ENCODE assay signal across 8 mouse cellular contexts in the genomic region with DNA sequence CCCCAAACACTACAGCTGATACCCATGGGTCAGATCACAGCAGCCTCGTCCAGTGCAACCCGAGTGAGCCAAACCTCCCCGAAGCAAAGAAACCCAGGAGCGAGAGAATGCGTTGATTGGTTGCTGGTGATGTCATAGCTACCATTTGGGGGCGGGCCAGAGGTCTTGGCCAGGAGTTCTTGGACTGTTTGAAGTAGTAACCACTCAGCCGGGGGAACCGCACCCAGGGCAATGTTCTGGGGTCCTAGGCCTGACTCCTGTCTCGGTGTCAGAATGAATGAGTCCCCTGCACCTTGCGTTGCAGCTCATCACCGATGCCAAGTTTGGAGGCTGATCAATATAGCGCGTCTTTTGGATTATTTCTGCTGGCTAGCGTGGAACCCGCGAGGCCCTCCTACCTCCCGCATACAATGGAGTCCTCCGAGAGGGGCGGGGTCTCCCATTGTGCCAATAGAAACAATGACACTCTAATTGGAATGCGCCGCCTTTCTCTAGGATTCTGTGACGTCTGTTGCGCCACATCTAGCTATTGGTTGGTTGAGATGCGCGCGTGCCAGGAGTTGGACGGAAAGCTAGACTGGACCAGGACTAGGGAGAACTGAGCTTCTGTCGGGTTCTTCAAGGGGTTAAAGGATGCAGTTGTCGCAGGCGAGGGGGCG. TPM values are rescaled to one million over a fixed set of nuclear protein-coding genes. Genes with fewer than 3 reads are reported as not detected.
DNase-seq lines count a peak whose midpoint lies in the region; ATAC-seq and TF ChIP-seq lines count a peak whose summit lies in the region.

No protein-coding gene starts in this region.

- H3K4me3 ChIP-seq in kidney, embryonic 15.5 days (replicated peaks) = no peak overlapping the region; the same call in 1 of the 2 replicates
- H3K4me3 ChIP-seq in kidney, embryonic 16.5 days (ENCODE audit: low read length) = no peak overlapping the region
- 0 out of 2 replicates have a peak overlapping the region, but pooled peaks have one; percentile 44 for H3K4me3 ChIP-seq in embryonic facial prominence, embryonic 14.5 days (ENCODE audit: low read depth, low read length)
- H3K4me3 ChIP-seq in midbrain, postnatal 0 days (ENCODE audit: low read depth, low read length) = peak overlapping the region; percentile 78

- 1% methylated on average over 31 of the region's 31 CpGs for WGBS in kidney, embryonic 15.5 days
- WGBS in kidney, embryonic 16.5 days = under 1% methylated on average over 31 of the region's 31 CpGs
- 0% methylated on average over 31 of the region's 31 CpGs for WGBS in embryonic facial prominence, embryonic 14.5 days
- WGBS in midbrain, postnatal 0 days = under 1% methylated on average over 31 of the region's 31 CpGs

- no peak for TF ChIP-seq CTCF in midbrain, postnatal 0 days (IDR thresholded peaks at IDR 0.05)

- peak overlapping the region; percentile 78; the same call in 1 of the 2 replicates for H3K4me2 ChIP-seq in kidney, embryonic 15.5 days
- H3K4me2 ChIP-seq in kidney, embryonic 16.5 days (replicated peaks; ENCODE audit: low read depth, low read length) = no peak overlapping the region
- H3K4me2 ChIP-seq in embryonic facial prominence, embryonic 14.5 days (ENCODE audit: low read depth, low read length) = no peak overlapping the region
- peak overlapping the region; percentile 83 for H3K4me2 ChIP-seq in midbrain, postnatal 0 days (ENCODE audit: low read depth, low read length, poor library complexity, severe bottlenecking)

- no peak for ATAC-seq in kidney, embryonic 15.5 days (replicated peaks; ENCODE audit: low FRiP score)
- ATAC-seq in kidney, embryonic 16.5 days (ENCODE audit: low FRiP score, low TSS enrichment) = no peak
- ATAC-seq in embryonic facial prominence, embryonic 14.5 days (ENCODE audit: low read depth) = peak; percentile 68
- peak; percentile 90 for ATAC-seq in midbrain, postnatal 0 days (ENCODE audit: low FRiP score)

- H3K27ac ChIP-seq in kidney, embryonic 15.5 days = no peak overlapping the region
- no peak overlapping the region for H3K27ac ChIP-seq in kidney, embryonic 16.5 days (ENCODE audit: low read length)
- no peak overlapping the region for H3K27ac ChIP-seq in embryonic facial prominence, embryonic 14.5 days (replicated peaks; ENCODE audit: low read depth, low read length)
- H3K27ac ChIP-seq in midbrain, postnatal 0 days (ENCODE audit: low read depth, low read length) = peak overlapping the region; percentile 85

- peak; percentile 67 for DNase-seq in embryonic facial prominence, embryonic 14.5 days (ENCODE audit: low spot score)
- peak; percentile 90 for DNase-seq in layer of hippocampus, adult 11-12 months (ENCODE audit: low spot score)
- peak; percentile 99 for DNase-seq in midbrain, postnatal 0 days (ENCODE audit: low spot score)
- DNase-seq in ovary, postnatal 14 days (ENCODE audit: low spot score) = no peak
- DNase-seq in urinary bladder, postnatal 36 days (ENCODE audit: low spot score in 2 of 2) = no peak
- DNase-seq in lung, postnatal 25 days (ENCODE audit: low spot score) = no peak

- H3K36me3 ChIP-seq in kidney, embryonic 15.5 days = no peaks in the 10 kb centered on the region
- no peaks in the 10 kb centered on the region for H3K36me3 ChIP-seq in kidney, embryonic 16.5 days (ENCODE audit: insufficient read depth, low read length)
- H3K36me3 ChIP-seq in embryonic facial prominence, embryonic 14.5 days (ENCODE audit: control insufficient read depth, insufficient read depth, low read length) = no peaks in the 10 kb centered on the region
- H3K36me3 ChIP-seq in midbrain, postnatal 0 days (ENCODE audit: insufficient read depth, low read length) = peaks cover 20% of the 10 kb centered on the region

- H3K9ac ChIP-seq in kidney, embryonic 15.5 days = no peak overlapping the region
- no peak overlapping the region for H3K9ac ChIP-seq in kidney, embryonic 16.5 days (replicated peaks; ENCODE audit: low read length)
- no peak overlapping the region for H3K9ac ChIP-seq in embryonic facial prominence, embryonic 14.5 days (ENCODE audit: low read depth, low read length)
- peak overlapping the region; percentile 92 for H3K9ac ChIP-seq in midbrain, postnatal 0 days (replicated peaks; ENCODE audit: low read length, poor library complexity, severe bottlenecking)

- peaks cover 74% of the 10 kb centered on the region for H3K27me3 ChIP-seq in kidney, embryonic 15.5 days
- peaks cover 70% of the 10 kb centered on the region for H3K27me3 ChIP-seq in kidney, embryonic 16.5 days (ENCODE audit: insufficient read depth, low read length)
- peaks cover 68% of the 10 kb centered on the region for H3K27me3 ChIP-seq in embryonic facial prominence, embryonic 14.5 days (replicated peaks; ENCODE audit: control insufficient read depth, insufficient read depth, low read length)
- no peaks in the 10 kb centered on the region for H3K27me3 ChIP-seq in midbrain, postnatal 0 days (ENCODE audit: insufficient read depth, low read length)

- no peaks in the 10 kb centered on the region for H3K9me3 ChIP-seq in kidney, embryonic 15.5 days (replicated peaks)
- H3K9me3 ChIP-seq in kidney, embryonic 16.5 days (ENCODE audit: low read length) = no peaks in the 10 kb centered on the region
- H3K9me3 ChIP-seq in embryonic facial prominence, embryonic 14.5 days (ENCODE audit: control insufficient read depth, low read length) = no peaks in the 10 kb centered on the region
- no peaks in the 10 kb centered on the region for H3K9me3 ChIP-seq in midbrain, postnatal 0 days (ENCODE audit: low read length)

- H3K4me1 ChIP-seq in kidney, embryonic 15.5 days = peaks cover 24% of the 10 kb centered on the region
- peaks cover 10% of the 10 kb centered on the region for H3K4me1 ChIP-seq in kidney, embryonic 16.5 days (ENCODE audit: insufficient read depth, low read length)
- H3K4me1 ChIP-seq in embryonic facial prominence, embryonic 14.5 days (ENCODE audit: control insufficient read depth, insufficient read depth, low read length) = peaks cover 12% of the 10 kb centered on the region; the same call in 1 of the 2 replicates
- no peaks in the 10 kb centered on the region for H3K4me1 ChIP-seq in midbrain, postnatal 0 days (ENCODE audit: insufficient read depth, low read length)

RNA-seq across cellular contexts. Expression of a gene that starts 1.2 kb away (rescaled TPM):
- polyA plus RNA-seq in kidney, embryonic 15.5 days (2015; fragmentation: Nextera tagmentation; extraction: Ambion mirVana) = 0.13 and 0.26 TPM in 2 replicates
- 0.12 and 0.26 TPM in 2 replicates for polyA plus RNA-seq in kidney, embryonic 16.5 days (2015; fragmentation: Nextera tagmentation; extraction: Ambion mirVana)
- polyA plus RNA-seq in embryonic facial prominence, embryonic 14.5 days (2014; fragmentation: Nextera tagmentation; extraction: Ambion mirVana) = 0.66 and 0.70 TPM in 2 replicates
- 61.7 and 76.3 TPM in 2 replicates for total RNA-seq in midbrain, postnatal 0 days (2014; rRNA removed)
- 7.2 and 7.4 TPM in 2 replicates for polyA plus RNA-seq in midbrain, postnatal 0 days (2015; fragmentation: Nextera tagmentation; extraction: Ambion mirVana)

RNA-seq across cellular contexts. Expression of a gene that starts 16.7 kb away (rescaled TPM):
- polyA plus RNA-seq in kidney, embryonic 15.5 days (2015; fragmentation: Nextera tagmentation; extraction: Ambion mirVana) = 12.0 and 16.3 TPM in 2 replicates
- 17.7 and 23.6 TPM in 2 replicates for polyA plus RNA-seq in kidney, embryonic 16.5 days (2015; fragmentation: Nextera tagmentation; extraction: Ambion mirVana)
- polyA plus RNA-seq in embryonic facial prominence, embryonic 14.5 days (2014; fragmentation: Nextera tagmentation; extraction: Ambion mirVana) = 12.2 and 16.8 TPM in 2 replicates
- total RNA-seq in midbrain, postnatal 0 days (2014; rRNA removed) = 30.1 and 83.4 TPM in 2 replicates
- 25.7 and 32.5 TPM in 2 replicates for polyA plus RNA-seq in midbrain, postnatal 0 days (2015; fragmentation: Nextera tagmentation; extraction: Ambion mirVana)

RNA-seq across cellular contexts. Expression of a gene that starts 28.2 kb away (rescaled TPM):
- 11.3 and 15.2 TPM in 2 replicates for polyA plus RNA-seq in kidney, embryonic 15.5 days (2015; fragmentation: Nextera tagmentation; extraction: Ambion mirVana)
- 14.4 and 15.3 TPM in 2 replicates for polyA plus RNA-seq in kidney, embryonic 16.5 days (2015; fragmentation: Nextera tagmentation; extraction: Ambion mirVana)
- polyA plus RNA-seq in embryonic facial prominence, embryonic 14.5 days (2014; fragmentation: Nextera tagmentation; extraction: Ambion mirVana) = 14.3 and 15.4 TPM in 2 replicates
- total RNA-seq in midbrain, postnatal 0 days (2014; rRNA removed) = 18.0 and 20.2 TPM in 2 replicates
- 23.8 and 24.6 TPM in 2 replicates for polyA plus RNA-seq in midbrain, postnatal 0 days (2015; fragmentation: Nextera tagmentation; extraction: Ambion mirVana)

RNA-seq across cellular contexts. Expression of a gene that starts 41.3 kb away (rescaled TPM):
- polyA plus RNA-seq in kidney, embryonic 15.5 days (2015; fragmentation: Nextera tagmentation; extraction: Ambion mirVana) = 96.4 and 106 TPM in 2 replicates
- 100 and 109 TPM in 2 replicates for polyA plus RNA-seq in kidney, embryonic 16.5 days (2015; fragmentation: Nextera tagmentation; extraction: Ambion mirVana)
- polyA plus RNA-seq in embryonic facial prominence, embryonic 14.5 days (2014; fragmentation: Nextera tagmentation; extraction: Ambion mirVana) = 74.7 and 103 TPM in 2 replicates
- total RNA-seq in midbrain, postnatal 0 days (2014; rRNA removed) = 126 and 138 TPM in 2 replicates
- polyA plus RNA-seq in midbrain, postnatal 0 days (2015; fragmentation: Nextera tagmentation; extraction: Ambion mirVana) = 228 and 230 TPM in 2 replicates

Comparison
In these comparisons a context has a peak if more than half of its experiments do, and no peak if none do; other contexts are left out.
1. H3K4me2 ChIP-seq: peak in kidney, embryonic 15.5 days (single experiment) and midbrain, postnatal 0 days (single experiment); none in kidney, embryonic 16.5 days (single experiment) and embryonic facial prominence, embryonic 14.5 days (single experiment).
2. ATAC-seq: peak in embryonic facial prominence, embryonic 14.5 days (single experiment) and midbrain, postnatal 0 days (single experiment); none in kidney, embryonic 15.5 days (single experiment) and kidney, embryonic 16.5 days (single experiment).
3. H3K4me3 ChIP-seq: peak in embryonic facial prominence, embryonic 14.5 days (single experiment) and midbrain, postnatal 0 days (single experiment); none in kidney, embryonic 15.5 days (single experiment) and kidney, embryonic 16.5 days (single experiment).
4. DNase-seq: peak in embryonic facial prominence, embryonic 14.5 days (single experiment), layer of hippocampus, adult 11-12 months (single experiment) and midbrain, postnatal 0 days (single experiment); none in ovary, postnatal 14 days (single experiment), urinary bladder, postnatal 36 days (0 of 2) and lung, postnatal 25 days (single experiment).